Mouse (Mus musculus) splenic B cell, adult 2 months (primary cell): ENCODE measurements around the gene Rtn1.

Experiments used
- DNase-seq: peaks from one replicate; pipeline ENCODE4 v3.0.0-alpha.2; 2011; ENCODE audit warnings: low read depth, low spot score
- H3K27me3 ChIP-seq: 2 replicates; pipeline ENCODE4 v1.6.1; 2012; ENCODE audit warnings: mild to moderate bottlenecking, low read length, moderate library complexity, mixed read lengths; ENCODE audit not compliant: control insufficient read depth, poor library complexity, insufficient read depth, severe bottlenecking
- H3K36me3 ChIP-seq: 2 replicates; pipeline ENCODE4 v1.6.1; 2012; ENCODE audit warnings: mild to moderate bottlenecking, low read length, moderate library complexity, mixed read lengths; ENCODE audit not compliant: control insufficient read depth, poor library complexity, insufficient read depth, severe bottlenecking

Gene Rtn1

DNA sequence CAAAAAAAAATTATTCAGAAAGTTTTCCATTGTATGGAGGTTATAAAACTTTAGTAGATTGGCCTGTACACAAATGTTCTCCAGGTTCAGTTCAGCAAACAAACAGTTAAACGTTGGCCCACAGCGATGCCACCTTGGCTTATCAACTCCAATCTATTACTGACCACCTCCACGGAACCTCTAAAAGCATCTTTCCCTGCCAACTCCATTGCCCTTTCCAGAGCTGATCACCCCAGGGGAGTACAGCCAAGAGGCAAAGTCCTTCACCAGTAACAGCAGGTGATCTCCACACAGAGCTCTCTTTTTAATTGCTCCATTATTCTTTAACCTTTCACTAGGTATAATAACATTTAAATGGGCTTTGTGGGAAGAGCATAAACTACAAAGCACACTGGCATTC, 120.6 kb downstream of the Rtn1 start:
- no peaks in the 10 kb centered on the region for H3K36me3 ChIP-seq
- no peak for DNase-seq
- H3K27me3 ChIP-seq = no peaks in the 10 kb centered on the region

DNA sequence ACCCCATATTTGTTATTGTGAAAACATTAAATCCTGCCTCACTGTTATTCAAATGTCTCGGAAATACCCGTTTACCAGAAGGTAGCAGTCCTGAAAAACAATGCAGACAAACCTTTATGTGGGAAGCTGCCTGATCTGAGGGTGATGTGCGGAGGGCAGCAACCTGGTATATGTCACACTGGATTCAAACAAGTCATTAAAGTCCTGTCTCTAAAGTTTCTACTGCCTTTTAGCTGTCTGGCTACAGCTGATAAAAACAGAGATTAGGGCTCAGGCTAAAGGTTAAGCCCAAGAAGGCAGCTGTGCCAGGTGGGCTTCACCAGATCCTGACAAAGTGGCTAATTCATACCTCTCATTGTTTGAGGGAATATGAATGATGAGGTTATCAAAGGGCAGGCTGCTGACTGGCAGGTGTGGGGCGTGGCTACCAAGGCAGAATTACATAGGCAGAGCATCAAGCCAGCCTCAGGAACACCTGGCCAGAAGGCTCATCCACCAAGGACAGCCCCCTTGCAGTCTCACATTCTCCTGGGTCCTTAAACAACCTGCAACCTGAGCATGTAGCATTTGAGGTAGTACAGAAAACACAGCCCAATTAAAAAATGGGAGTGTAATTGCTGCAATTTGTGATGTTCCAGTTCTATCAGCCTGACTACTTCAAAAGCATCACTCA, 121.4 kb downstream of the Rtn1 start:
- DNase-seq = no peak
- Histone ChIP-seq H3K36me3 (no peaks in the 10 kb centered on the region), H3K27me3 (no peaks in the 10 kb centered on the region)

DNA sequence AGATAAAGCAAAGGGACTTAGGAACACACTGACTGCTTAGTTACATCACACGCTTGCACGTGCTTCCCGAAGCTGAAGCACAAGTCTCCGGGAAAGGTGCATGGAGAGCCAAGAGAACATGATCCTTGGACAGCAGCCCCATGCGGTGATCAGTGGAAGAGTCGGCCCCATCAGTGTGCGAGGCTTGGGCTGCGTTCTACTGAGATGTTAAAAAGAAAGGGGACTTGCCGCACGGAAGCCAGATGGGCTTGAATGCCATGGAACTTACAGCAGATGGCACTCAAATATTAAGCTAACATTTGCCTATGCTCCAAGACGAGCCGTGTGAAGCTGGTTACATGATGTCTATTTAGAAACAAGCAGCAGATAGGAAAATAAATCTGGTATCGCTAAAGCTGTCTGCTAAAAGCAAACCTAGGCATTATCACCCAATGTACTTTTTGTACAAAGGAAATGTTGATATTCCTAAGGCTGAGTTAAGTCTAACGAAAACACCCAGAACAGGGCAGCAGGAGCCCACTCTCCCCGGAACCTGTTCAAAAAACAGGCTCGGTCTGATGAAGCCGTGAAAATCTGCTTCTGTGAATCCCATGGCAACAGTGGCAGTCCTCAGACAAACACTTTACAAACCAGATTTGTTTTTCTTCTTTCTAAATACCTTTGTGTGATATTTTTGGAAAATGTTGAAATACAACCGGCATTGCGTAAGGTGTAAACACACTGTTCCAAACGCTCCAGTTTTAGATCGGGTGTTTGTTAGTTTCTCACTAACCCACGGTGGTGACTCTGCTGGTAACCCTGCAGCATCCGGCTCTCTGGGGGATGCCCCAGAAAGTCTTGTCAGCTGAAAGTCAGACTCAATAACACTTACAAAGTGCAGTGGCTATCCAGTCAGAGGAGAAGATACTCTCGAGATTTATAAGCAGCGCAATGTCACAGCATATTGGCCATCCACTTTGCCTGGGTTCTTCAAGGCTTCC, 123.2 kb downstream of the Rtn1 start:
- DNase-seq = no peak
- no peaks in the 10 kb centered on the region for H3K27me3 ChIP-seq
- no peaks in the 10 kb centered on the region for H3K36me3 ChIP-seq

DNA sequence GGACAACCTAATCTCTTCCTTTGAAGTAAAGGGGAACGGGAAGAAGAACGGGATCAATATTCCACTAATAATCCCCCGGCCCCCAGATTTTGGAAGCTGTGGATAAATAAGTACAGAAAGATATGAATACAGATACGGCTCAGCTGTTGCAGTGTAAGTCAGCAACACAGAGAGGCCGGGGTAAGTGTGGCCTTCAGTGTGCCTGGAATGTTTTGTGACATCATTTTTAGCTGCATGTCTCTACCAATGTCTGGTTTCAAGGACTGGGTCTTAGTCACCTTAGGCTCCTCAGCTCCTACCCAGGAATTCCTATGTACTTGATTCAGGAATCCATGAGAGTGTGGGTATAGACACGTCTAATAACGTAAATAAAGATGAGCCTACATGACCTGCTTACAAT, 124.3 kb downstream of the Rtn1 start:
- H3K27me3 ChIP-seq = no peaks in the 10 kb centered on the region
- H3K36me3 ChIP-seq = no peaks in the 10 kb centered on the region
- DNase-seq = no peak

DNA sequence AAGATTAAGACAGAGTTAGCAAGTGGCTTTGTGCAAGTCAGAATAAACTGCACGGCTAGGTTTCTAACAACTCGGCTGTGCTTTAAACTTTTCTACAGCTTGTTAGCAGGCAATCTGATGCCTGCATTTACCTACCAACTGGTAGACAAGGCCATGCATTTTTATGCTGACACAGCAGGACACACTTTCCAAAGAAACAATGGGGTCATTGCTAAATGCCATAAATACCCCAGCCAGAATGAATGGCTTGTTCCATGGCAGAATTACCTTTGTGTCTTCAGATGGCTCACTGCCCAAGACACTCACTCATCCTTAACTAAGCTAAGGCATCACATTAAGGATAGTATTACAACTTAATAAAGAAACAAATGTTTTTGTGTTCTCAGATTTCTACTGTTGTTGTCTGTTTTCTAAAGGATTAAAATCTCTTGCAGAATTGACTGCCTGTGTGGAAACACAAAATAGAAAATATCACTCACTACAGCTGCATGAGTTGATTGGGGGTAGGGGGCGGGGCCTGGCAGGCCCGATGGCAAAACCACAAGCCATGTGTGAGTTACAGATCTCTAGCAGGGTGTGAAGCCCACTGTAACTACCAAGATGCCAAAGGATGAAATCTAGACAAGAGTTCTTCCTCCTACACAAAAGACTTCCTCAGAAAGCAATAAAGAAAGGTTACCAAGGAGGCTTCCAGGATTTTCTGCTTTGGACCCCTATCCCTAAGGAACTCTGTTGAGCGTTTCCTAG, 129.6 kb downstream of the Rtn1 start:
- no peaks in the 10 kb centered on the region for H3K36me3 ChIP-seq
- no peaks in the 10 kb centered on the region for H3K27me3 ChIP-seq
- DNase-seq = no peak

DNA sequence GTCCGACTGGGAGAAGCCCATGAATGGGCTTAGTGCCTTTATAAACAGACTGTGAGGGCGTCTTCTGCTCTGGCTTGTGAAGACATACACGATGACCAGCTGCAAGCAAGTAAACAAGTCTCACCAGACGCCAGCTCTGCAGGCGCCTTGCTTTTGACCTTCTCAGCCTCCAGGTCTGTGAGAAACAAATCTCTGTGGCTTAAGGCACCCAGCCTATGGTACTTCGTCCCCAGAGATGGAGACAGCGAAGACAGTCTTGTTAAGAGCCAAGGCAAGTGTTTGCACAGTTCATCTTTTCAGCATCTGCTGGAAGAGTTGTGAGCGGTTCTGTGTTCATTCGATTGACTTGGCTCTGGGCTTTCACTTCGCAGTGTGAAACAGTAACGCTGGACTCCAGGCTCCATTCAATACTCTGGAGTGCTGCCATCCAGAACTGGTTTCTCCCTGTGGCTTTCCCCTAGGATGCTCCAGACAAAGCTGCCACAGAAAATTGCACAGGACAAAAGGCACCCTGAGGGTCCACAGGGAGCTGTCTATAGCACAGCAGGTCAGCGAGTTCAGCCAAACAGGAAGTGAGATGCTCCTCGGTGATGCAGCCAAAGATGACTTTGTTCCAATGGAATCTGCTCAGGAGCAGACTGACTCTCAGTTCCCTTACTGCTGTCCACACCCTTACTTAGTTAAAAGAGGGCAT, 135.0 kb downstream of the Rtn1 start:
- H3K27me3 ChIP-seq = no peaks in the 10 kb centered on the region
- no peaks in the 10 kb centered on the region for H3K36me3 ChIP-seq
- no peak for DNase-seq

DNA sequence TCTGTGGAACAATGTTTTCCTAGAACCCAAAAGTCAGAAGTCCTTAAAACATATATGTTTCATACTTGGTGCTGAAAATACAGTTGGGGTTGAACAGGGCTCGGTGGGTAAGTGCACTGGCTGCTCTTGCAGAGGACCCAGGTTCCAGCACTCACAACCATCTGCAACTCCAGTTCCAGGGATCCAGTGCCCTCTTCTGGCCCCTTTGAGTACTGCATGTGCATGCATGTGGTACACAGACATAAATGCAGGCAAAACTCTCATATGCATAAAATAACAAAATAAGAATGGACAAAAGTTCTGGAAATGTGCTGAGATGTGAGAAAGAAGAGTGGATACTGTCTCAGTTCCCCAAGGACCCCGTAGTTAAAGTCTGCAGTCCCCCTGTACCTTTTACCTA, 141.2 kb downstream of the Rtn1 start:
- Histone ChIP-seq H3K36me3 (no peaks in the 10 kb centered on the region), H3K27me3 (no peaks in the 10 kb centered on the region)
- DNase-seq = peak; percentile 19

DNA sequence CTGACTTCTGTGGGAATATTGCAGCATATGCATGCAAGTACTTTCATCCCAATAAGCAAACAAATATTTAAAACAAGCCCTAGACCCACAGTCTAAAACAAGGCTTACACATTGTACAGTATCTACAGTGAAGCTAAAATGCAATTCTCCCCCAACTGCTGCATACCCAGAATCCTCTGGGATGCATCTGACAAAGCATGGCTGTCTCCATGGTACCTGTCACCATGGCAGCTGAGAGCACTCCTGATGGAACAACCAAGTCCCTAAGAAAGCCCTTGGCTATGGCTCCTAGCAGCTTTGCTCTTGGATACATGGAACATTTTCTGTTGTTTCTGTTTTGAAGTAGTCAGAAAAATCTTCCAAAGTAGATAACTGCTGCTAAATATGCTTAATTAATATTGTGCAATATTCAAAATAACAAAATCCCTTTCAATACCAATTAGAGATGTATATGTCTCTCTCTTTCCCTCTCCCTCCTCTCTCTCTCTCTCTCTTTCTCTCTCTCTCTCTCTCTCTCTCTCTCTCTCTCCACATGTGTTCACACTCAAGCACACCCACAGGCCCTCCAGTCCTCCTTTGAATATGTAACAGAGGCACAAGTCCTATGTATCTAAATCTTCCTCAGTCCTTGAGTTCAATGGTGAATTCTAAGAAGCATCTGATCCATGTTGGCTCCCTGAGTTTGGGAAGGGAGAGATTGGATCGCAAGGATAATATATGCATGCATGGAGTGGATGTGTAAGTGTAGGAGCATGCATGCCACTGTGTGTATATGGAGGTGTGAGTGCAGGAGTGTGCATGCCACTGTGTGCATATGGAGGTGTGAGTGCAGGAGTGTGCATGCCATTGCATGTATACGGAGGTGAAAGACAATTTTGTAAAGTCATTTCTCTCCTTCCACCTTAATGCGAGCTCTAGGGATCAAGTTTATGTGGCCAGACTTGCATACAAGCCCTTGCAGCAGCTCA, 143.3 kb downstream of the Rtn1 start:
- H3K36me3 ChIP-seq = no peaks in the 10 kb centered on the region
- no peaks in the 10 kb centered on the region for H3K27me3 ChIP-seq
- no peak for DNase-seq

DNA sequence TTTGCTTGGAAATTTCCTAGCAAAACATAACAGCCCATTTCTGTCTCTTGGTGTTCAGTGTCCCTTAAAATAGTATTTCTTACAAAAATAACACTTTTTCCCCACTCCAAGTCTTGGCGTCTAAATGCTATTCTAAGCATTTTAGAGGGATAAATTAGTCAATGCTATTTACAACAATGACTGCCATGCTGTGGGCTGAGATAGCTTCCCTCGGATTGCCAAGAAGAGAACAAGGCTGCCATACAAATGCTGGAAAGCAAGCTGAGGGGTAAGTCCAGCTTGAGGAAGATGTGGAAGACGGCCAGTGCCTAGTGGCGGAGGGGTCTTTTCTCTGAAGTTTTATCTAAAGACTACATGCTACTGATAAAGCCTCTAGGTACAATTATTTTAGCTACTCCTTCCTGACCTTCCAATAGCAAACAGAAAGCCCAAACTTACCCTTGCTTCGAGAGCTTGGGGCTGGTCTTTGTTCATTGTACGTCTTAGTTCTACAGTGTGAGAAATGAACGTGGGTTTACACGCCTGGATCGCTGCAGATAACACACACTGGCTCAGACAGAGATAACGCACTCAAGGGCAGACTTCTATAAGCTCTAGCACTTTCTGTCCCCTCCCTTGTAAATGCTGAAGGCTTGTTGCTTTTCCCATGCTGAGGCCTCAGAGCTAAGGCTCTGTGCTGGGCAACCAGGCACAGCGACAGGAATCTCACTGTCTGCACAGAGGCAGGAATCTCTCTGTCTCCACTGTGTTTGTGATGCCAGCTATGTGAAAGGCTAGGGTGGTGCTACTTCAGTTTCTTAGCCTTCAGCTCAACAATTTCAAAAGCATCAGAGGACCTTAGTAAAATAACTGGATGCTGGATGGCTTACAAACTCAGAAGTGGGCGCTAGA, 145.4 kb downstream of the Rtn1 start:
- no peak for DNase-seq
- Histone ChIP-seq H3K27me3 (no peaks in the 10 kb centered on the region), H3K36me3 (no peaks in the 10 kb centered on the region)

DNA sequence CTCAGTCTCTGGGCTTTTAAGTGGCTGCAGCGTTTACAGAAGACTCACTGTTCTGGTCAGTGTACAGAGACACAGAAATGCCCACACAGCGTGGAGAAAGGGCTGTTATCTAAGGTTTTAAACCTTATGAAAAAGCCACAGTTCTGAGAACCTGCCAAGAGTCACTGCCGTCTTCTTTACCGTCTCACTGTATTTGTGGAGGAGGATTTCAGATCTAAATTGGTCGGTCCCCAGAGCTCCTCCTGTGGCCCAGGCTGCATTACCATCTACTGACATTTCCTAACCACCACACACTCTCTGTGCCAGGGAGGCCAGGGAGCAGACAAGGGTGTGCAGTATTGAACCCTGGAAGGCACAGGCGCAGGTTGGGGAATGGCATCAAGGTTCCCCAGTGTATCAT, 151.9 kb downstream of the Rtn1 start:
- Histone ChIP-seq H3K36me3 (no peaks in the 10 kb centered on the region), H3K27me3 (no peaks in the 10 kb centered on the region)
- no peak for DNase-seq

DNA sequence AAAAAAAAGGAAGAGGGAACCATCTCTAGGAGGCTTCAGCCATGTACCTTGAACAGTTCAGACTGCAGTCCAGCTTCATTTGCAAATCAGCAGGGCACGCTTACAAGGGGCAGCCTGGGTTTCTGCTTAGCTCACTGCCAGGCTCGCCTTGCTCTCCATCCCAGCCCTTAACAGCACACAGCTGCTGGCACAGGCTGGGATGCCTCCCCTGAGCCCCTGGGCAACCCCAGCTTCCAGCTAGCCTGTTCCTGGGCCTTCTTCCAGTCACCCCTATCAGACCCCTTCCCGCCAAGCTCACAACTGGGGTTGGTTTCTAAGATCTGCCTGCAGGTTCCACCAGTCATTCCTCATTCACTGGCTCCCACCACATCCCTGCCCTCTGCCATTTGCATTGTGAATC, 155.8 kb downstream of the Rtn1 start:
- no peak for DNase-seq
- H3K27me3 ChIP-seq = no peaks in the 10 kb centered on the region
- no peaks in the 10 kb centered on the region for H3K36me3 ChIP-seq

DNA sequence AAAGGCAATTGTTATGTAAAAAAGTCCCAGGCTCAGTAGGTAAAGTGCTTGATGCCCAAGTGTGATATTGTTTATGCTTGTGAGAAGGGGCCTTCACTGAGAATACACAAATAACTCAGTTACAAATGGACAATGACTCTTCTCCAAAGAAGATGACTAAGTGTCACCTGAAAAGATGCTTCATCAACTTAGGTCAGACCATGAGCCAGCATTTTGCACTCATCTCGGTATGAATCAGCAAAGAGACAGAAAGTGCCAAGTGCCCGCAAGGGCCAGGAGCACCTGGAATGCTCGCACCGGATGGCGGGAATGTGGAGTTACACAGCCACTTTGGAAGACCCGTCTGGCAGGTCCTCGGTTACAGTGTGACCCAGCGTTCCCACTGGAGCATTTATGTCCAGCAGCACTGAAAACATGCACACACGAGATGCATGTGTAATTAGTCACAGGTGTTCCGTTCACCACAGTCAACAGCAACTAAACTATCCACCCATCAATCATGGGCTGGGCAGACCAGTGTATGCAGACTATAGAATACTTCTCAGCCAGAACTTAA, 156.9 kb downstream of the Rtn1 start:
- DNase-seq = no peak
- H3K36me3 ChIP-seq = no peaks in the 10 kb centered on the region
- no peaks in the 10 kb centered on the region for H3K27me3 ChIP-seq

DNA sequence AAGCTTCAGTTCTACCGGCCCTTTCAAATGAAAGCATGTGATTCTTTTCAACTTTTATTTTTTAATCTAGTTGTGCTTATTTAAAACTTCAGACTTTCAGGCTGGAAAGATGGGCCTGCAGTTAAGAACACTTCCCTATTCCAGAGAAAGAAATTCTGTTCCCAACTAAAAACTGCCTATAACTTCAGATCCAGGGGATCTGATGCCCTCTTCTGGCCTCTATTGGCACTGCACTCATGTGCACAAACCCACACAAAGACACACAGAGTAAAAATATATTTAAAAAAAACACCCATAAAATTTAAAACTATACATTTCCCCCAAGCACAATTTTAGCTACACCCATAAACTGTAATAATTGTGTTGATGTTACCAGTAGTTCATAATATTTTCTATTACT, 163.9 kb downstream of the Rtn1 start:
- no peak for DNase-seq
- no peaks in the 10 kb centered on the region for H3K36me3 ChIP-seq
- no peaks in the 10 kb centered on the region for H3K27me3 ChIP-seq
